14 mouse cellular contexts compared by ENCODE assay signal in genomic region chr10:68740251-68740650, GRCm38 (mm10).
"Had no signal": no experiment of that assay in that cellular context is flagged by ENCODE, and none has a peak within 500 bp of the region (broad histone marks: within the 10 kb centered on the region; RNA-seq: fewer than 3 reads in every experiment).

No protein-coding gene starts in this region.

- H3K27ac ChIP-seq: kidney, postnatal 0 days; limb, embryonic 15.5 days; liver, embryonic 12.5 days; midbrain, embryonic 12.5 days had no signal

- H3K4me1 ChIP-seq: limb, embryonic 15.5 days; liver, embryonic 12.5 days; midbrain, embryonic 12.5 days had no signal

- H3K4me2 ChIP-seq: limb, embryonic 15.5 days; liver, embryonic 12.5 days; lung, embryonic 14.5 days; midbrain, embryonic 12.5 days had no signal

- H3K9ac ChIP-seq: limb, embryonic 15.5 days; liver, embryonic 12.5 days; lung, embryonic 14.5 days; midbrain, embryonic 12.5 days had no signal

- ATAC-seq: intestine, embryonic 16.5 days; liver, embryonic 12.5 days had no signal

- DNase-seq: kidney, adult 8-10 months; kidney, postnatal 36 days; layer of hippocampus, adult 9-11 months; layer of hippocampus, postnatal 36 days; lung, embryonic 14.5 days; lung, postnatal 10 days; lung, postnatal 4 days; right cerebral cortex, postnatal 25 days; thymus, postnatal 36 days had no signal

- H3K4me3 ChIP-seq: limb, embryonic 15.5 days; liver, embryonic 12.5 days; midbrain, embryonic 12.5 days had no signal

- H3K9me3 ChIP-seq: limb, embryonic 15.5 days; liver, embryonic 12.5 days; midbrain, embryonic 12.5 days had no signal

- H3K27me3 ChIP-seq: limb, embryonic 15.5 days; liver, embryonic 12.5 days; midbrain, embryonic 12.5 days had no signal

- H3K36me3 ChIP-seq: liver, embryonic 12.5 days; midbrain, embryonic 12.5 days had no signal
